Mouse (Mus musculus): ENCODE results near the gene Olfr692. TPM values are rescaled to one million over a fixed set of nuclear protein-coding genes. Genes with fewer than 3 reads are reported as not detected.

Gene Olfr692
- polyA plus RNA-seq, 1 experiment from 2014 or later = not detected

GRCm38 (mm10) chr7:105390236-105390635 is 22.2 kb downstream of the Olfr692 start:
- Histone ChIP-seq H3K9me3 (ENCODE audit: control insufficient read depth, low read length) (no peaks in the 10 kb centered on the region), H3K27ac (replicated peaks in 1 of 2; ENCODE audit: control insufficient read depth in 1 of 2, insufficient read depth in 1 of 2, low read depth in 2 of 2, low read length in 2 of 2) (no peak overlapping the region), H3K36me3 (ENCODE audit: control insufficient read depth, insufficient read depth, low read length) (peaks cover 60% of the 10 kb centered on the region), H3K9ac (ENCODE audit: low read length) (no peak overlapping the region), H3K27me3 (ENCODE audit: control insufficient read depth, insufficient read depth, low read length) (no peaks in the 10 kb centered on the region), H3K4me1 (ENCODE audit: control insufficient read depth in 2 of 2, insufficient read depth in 2 of 2, low read length in 2 of 2) (no peaks in the 10 kb centered on the region), H3K4me2 (ENCODE audit: low read length) (no peak overlapping the region), H3K4me3 (ENCODE audit: control insufficient read depth in 1 of 2, insufficient read depth in 1 of 2, low read depth in 1 of 2, low read length in 2 of 2) (no peak overlapping the region)
- WGBS = 86% methylated on average over 2 of the region's 2 CpGs
- ATAC-seq (ENCODE audit: insufficient number of reproducible peaks, insufficient read depth, low FRiP score, low read depth) = no peak

GRCm38 (mm10) chr7:105394606-105395005 is 26.6 kb downstream of the Olfr692 start:
- Histone ChIP-seq H3K4me3 (ENCODE audit: control insufficient read depth in 1 of 2, insufficient read depth in 1 of 2, low read depth in 1 of 2, low read length in 2 of 2) (no peak overlapping the region), H3K4me1 (ENCODE audit: control insufficient read depth in 2 of 2, insufficient read depth in 2 of 2, low read length in 2 of 2) (peaks cover 0 to 12% of the 10 kb centered on the region in 2 experiments; a peak in 3 of 4 replicates), H3K9me3 (ENCODE audit: control insufficient read depth, low read length) (no peaks in the 10 kb centered on the region), H3K9ac (ENCODE audit: low read length) (no peak overlapping the region), H3K36me3 (ENCODE audit: control insufficient read depth, insufficient read depth, low read length) (peaks cover 24% of the 10 kb centered on the region), H3K27ac (replicated peaks in 1 of 2; ENCODE audit: control insufficient read depth in 1 of 2, insufficient read depth in 1 of 2, low read depth in 2 of 2, low read length in 2 of 2) (no peak overlapping the region), H3K4me2 (ENCODE audit: low read length) (no peak overlapping the region), H3K27me3 (ENCODE audit: control insufficient read depth, insufficient read depth, low read length) (no peaks in the 10 kb centered on the region)
- no peak for ATAC-seq (ENCODE audit: insufficient number of reproducible peaks, insufficient read depth, low FRiP score, low read depth)
- 83% methylated on average over 1 of the region's 1 CpGs for WGBS

- no peaks in the 10 kb centered on the region for H3K27me3 ChIP-seq (ENCODE audit: control insufficient read depth, insufficient read depth, low read length)
- H3K9me3 ChIP-seq (ENCODE audit: control insufficient read depth, low read length) = no peaks in the 10 kb centered on the region
- no peak overlapping the region for H3K4me3 ChIP-seq (ENCODE audit: control insufficient read depth in 1 of 2, insufficient read depth in 1 of 2, low read depth in 1 of 2, low read length in 2 of 2)
- no peak overlapping the region for H3K9ac ChIP-seq (ENCODE audit: low read length)
- H3K4me2 ChIP-seq (ENCODE audit: low read length) = no peak overlapping the region
- peaks cover 17% of the 10 kb centered on the region for H3K36me3 ChIP-seq (ENCODE audit: control insufficient read depth, insufficient read depth, low read length)
- no peak for ATAC-seq (ENCODE audit: insufficient number of reproducible peaks, insufficient read depth, low FRiP score, low read depth)
- no peak overlapping the region for H3K27ac ChIP-seq (replicated peaks in 1 of 2; ENCODE audit: control insufficient read depth in 1 of 2, insufficient read depth in 1 of 2, low read depth in 2 of 2, low read length in 2 of 2)
- peaks cover 0 to 12% of the 10 kb centered on the region in 2 experiments; a peak in 3 of 4 replicates for H3K4me1 ChIP-seq (ENCODE audit: control insufficient read depth in 2 of 2, insufficient read depth in 2 of 2, low read length in 2 of 2)
Observed at GRCm38 (mm10) chr7:105395131-105395820, 27.2 kb downstream of the Olfr692 start.

- H3K9ac ChIP-seq (ENCODE audit: low read length) = no peak overlapping the region
- H3K4me1 ChIP-seq (ENCODE audit: control insufficient read depth in 2 of 2, insufficient read depth in 2 of 2, low read length in 2 of 2) = peaks cover 0 to 12% of the 10 kb centered on the region in 2 experiments; a peak in 3 of 4 replicates
- H3K9me3 ChIP-seq (ENCODE audit: control insufficient read depth, low read length) = no peaks in the 10 kb centered on the region
- H3K27me3 ChIP-seq (ENCODE audit: control insufficient read depth, insufficient read depth, low read length) = no peaks in the 10 kb centered on the region
- ATAC-seq (ENCODE audit: insufficient number of reproducible peaks, insufficient read depth, low FRiP score, low read depth) = no peak
- H3K36me3 ChIP-seq (ENCODE audit: control insufficient read depth, insufficient read depth, low read length) = peaks cover 13% of the 10 kb centered on the region
- no peak overlapping the region for H3K4me2 ChIP-seq (ENCODE audit: low read length)
- no peak overlapping the region for H3K4me3 ChIP-seq (ENCODE audit: control insufficient read depth in 1 of 2, insufficient read depth in 1 of 2, low read depth in 1 of 2, low read length in 2 of 2)
- no peak overlapping the region for H3K27ac ChIP-seq (replicated peaks in 1 of 2; ENCODE audit: control insufficient read depth in 1 of 2, insufficient read depth in 1 of 2, low read depth in 2 of 2, low read length in 2 of 2)
Observed at GRCm38 (mm10) chr7:105396126-105396525, 28.1 kb downstream of the Olfr692 start.

- Histone ChIP-seq H3K27ac (replicated peaks in 1 of 2; ENCODE audit: control insufficient read depth in 1 of 2, insufficient read depth in 1 of 2, low read depth in 2 of 2, low read length in 2 of 2) (peak overlapping the region; percentile 30 to 63; a peak in 3 of 4 replicates), H3K9me3 (ENCODE audit: control insufficient read depth, low read length) (no peaks in the 10 kb centered on the region), H3K27me3 (ENCODE audit: control insufficient read depth, insufficient read depth, low read length) (no peaks in the 10 kb centered on the region), H3K36me3 (ENCODE audit: control insufficient read depth, insufficient read depth, low read length) (peaks cover 6% of the 10 kb centered on the region; the same call in 1 of the 2 replicates), H3K4me3 (ENCODE audit: control insufficient read depth in 1 of 2, insufficient read depth in 1 of 2, low read depth in 1 of 2, low read length in 2 of 2) (peak overlapping the region; percentile 67 to 75), H3K4me1 (ENCODE audit: control insufficient read depth in 2 of 2, insufficient read depth in 2 of 2, low read length in 2 of 2) (peaks cover 0 to 12% of the 10 kb centered on the region in 2 experiments; a peak in 3 of 4 replicates), H3K4me2 (ENCODE audit: low read length) (peak overlapping the region; percentile 83), H3K9ac (ENCODE audit: low read length) (peak overlapping the region; percentile 88)
- WGBS = 2% methylated on average over 25 of the region's 25 CpGs
- ATAC-seq (ENCODE audit: insufficient number of reproducible peaks, insufficient read depth, low FRiP score, low read depth) = 0 out of 2 replicates have a peak, but pooled peaks have one; percentile 0
Observed at GRCm38 (mm10) chr7:105399058-105399934, 31.3 kb downstream of the Olfr692 start.

- Histone ChIP-seq H3K27ac (replicated peaks in 1 of 2; ENCODE audit: control insufficient read depth in 1 of 2, insufficient read depth in 1 of 2, low read depth in 2 of 2, low read length in 2 of 2) (peak within 1 kb of the TSS; percentile 90 to 91), H3K4me2 (ENCODE audit: low read length) (peak within 1 kb of the TSS; percentile 83), H3K4me1 (ENCODE audit: control insufficient read depth in 2 of 2, insufficient read depth in 2 of 2, low read length in 2 of 2) (peaks cover 0 to 12% of the 10 kb centered on the region in 2 experiments; a peak in 3 of 4 replicates), H3K36me3 (ENCODE audit: control insufficient read depth, insufficient read depth, low read length) (peaks cover 6% of the 10 kb centered on the region; the same call in 1 of the 2 replicates), H3K27me3 (ENCODE audit: control insufficient read depth, insufficient read depth, low read length) (no peaks in the 10 kb centered on the region), H3K4me3 (ENCODE audit: control insufficient read depth in 1 of 2, insufficient read depth in 1 of 2, low read depth in 1 of 2, low read length in 2 of 2) (peak within 1 kb of the TSS; percentile 67 to 75), H3K9ac (ENCODE audit: low read length) (peak within 1 kb of the TSS; percentile 88), H3K9me3 (ENCODE audit: control insufficient read depth, low read length) (no peaks in the 10 kb centered on the region)
- under 1% methylated on average over 47 of the region's 55 CpGs for WGBS
- ATAC-seq (ENCODE audit: insufficient number of reproducible peaks, insufficient read depth, low FRiP score, low read depth) = peak; percentile 99
Observed at GRCm38 (mm10) chr7:105399935-105400624, 32.0 kb downstream of the Olfr692 start, which contains the start of gene Fam160a2. Gene Fam160a2, minus strand, starts transcription at chr7:105400054.

GRCm38 (mm10) chr7:105404268-105404667 is 36.2 kb downstream of the Olfr692 start, which contains the start of gene Cnga4:
Gene Cnga4, plus strand, starts transcription at chr7:105404568.
- no peak within 1 kb of the TSS for H3K9ac ChIP-seq (ENCODE audit: low read length)
- no peak within 1 kb of the TSS for H3K27ac ChIP-seq (replicated peaks in 1 of 2; ENCODE audit: control insufficient read depth in 1 of 2, insufficient read depth in 1 of 2, low read depth in 2 of 2, low read length in 2 of 2)
- H3K4me3 ChIP-seq (ENCODE audit: control insufficient read depth in 1 of 2, insufficient read depth in 1 of 2, low read depth in 1 of 2, low read length in 2 of 2) = no peak within 1 kb of the TSS
- H3K9me3 ChIP-seq (ENCODE audit: control insufficient read depth, low read length) = no peaks in the 10 kb centered on the region
- no peak within 1 kb of the TSS for H3K4me2 ChIP-seq (ENCODE audit: low read length)
- no peak for ATAC-seq (ENCODE audit: insufficient number of reproducible peaks, insufficient read depth, low FRiP score, low read depth)
- WGBS = 67% methylated on average over 5 of the region's 5 CpGs
- H3K27me3 ChIP-seq (ENCODE audit: control insufficient read depth, insufficient read depth, low read length) = no peaks in the 10 kb centered on the region
- H3K36me3 ChIP-seq (ENCODE audit: control insufficient read depth, insufficient read depth, low read length) = no peaks in the 10 kb centered on the region
- peaks cover 0 to 2% of the 10 kb centered on the region in 2 experiments; a peak in 2 of 4 replicates for H3K4me1 ChIP-seq (ENCODE audit: control insufficient read depth in 2 of 2, insufficient read depth in 2 of 2, low read length in 2 of 2)
